Mouse (Mus musculus) A20 (cell line): Measurements from ENCODE around the gene Ankdd1b.

Experiments
- DNase-seq: peaks from one replicate; pipeline ENCODE4 v3.0.0-alpha.2; 2011; ENCODE audit warnings: low read depth, low spot score

Gene Ankdd1b

DNA sequence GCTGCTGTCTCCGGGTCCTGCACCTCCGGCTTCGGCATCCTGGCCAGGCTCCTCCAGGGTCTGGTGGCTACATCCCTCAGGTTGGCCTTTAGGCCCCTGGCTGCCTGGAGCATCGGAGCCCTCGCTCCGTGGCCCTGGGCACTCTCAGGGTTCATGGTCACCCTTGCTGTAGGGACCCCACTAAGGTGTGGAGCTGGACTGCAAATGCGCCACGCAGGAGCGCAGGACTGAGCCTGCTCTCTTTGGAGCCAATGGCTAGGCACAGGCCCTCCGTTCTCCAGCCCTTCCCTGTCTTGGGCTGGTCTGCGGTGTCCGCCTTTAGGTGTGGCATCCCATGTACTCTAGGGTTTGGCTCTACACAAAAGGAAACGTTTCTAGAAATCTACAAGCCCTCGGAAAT is at the start of gene Ankdd1b:
Ankdd1b (minus strand) TSS at position 242 of the 400 bp plus-strand sequence.
- no peak for DNase-seq

GRCm38 (mm10) chr13:96517335-96517734 is 46.3 kb upstream of the Ankdd1b start:
- no peak for DNase-seq

DNA sequence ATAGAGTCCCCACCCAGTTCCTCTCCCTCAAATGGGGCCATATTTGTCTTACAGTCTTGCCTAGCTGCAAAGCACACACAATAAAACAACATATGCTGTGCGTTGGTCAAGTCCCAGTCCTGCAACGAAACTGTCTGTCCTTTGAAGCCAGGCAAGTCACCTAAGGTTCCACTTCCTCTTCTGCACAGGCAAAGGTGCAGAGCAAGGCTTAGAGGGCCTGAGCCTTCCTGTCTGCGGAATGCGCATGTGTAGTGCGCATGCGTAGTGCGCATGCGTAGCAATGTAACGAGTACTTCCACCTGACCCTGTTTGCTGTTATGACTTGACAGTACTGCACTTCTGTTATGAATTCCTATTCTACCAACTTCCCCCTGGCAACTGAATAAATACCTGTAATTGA is 45.3 kb upstream of the Ankdd1b start:
- DNase-seq, result peak; percentile 76

DNA sequence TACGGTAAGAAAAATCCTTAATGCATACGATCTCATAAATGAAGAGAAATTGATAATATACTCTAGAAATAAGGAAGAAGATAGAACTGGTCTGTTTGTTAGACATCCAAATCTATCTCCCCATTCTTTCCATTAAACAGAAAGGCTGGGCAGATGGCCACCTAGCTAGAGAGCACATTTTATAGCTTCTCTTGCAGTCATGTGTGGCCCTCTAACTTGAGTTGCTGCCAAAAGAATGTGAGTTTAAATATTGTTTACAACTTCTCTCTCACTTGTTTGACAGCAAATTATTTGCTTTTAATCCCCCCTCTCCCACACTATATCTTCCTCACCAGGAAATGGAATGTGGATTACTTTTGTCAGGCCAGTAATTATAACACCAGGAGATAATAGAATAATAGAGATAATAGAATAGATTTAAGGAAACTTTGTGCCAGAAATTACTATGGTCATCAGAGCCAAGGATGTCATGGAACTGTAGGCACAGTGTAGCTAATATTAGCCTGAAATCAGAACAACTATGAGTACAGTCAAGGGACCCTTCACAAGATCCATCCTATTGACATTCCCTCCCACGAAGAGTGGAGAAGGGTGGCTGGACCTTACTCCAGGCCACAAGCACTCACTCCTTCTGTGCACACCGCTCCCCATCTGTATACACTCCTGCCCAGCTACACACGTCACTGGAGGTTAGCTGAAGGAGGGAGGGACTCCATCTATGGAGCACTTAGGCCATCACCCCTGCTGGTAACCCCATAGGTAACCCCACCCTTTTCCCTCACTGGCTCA is 43.4 kb upstream of the Ankdd1b start:
- no peak for DNase-seq

DNA sequence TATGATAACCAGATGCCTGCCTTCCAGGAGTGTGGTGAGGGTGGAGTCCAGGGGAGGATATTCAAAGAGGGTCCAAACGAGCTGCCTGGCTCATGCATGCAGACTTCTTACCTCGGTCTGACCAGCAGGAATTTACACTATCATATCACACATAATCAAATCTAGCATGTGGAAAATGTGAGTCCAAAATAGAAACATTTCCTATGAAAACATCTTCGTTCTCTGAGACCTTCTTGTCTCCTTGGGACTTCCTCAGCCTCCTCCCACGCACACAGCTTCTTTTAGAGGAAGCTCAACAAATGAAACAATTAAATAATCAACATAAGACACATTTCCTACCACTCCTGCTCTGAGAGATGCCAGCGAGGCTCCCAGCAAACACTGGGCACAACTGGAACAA is 40.9 kb upstream of the Ankdd1b start:
- DNase-seq, result no peak

GRCm38 (mm10) chr13:96511262-96511661 is 40.3 kb upstream of the Ankdd1b start:
- no peak for DNase-seq

DNA sequence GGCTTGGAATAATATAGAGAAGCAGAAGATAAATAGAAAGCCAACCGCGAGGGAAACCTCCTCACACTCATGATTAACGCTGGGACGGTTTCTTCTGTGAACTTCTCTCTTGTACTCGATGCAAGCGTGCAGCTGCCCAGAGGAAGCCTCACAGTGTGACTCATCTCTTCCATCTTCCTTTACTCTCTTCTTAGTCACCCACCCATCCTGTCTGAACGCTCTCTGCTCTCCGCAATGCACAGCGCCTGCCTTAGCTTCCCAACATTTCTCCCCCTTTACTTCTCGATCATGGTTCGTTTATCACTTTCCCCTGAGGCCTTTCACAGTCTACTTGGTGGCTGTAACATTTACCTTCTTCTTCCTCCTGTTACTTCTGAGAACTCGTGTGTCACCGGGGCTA is 39.6 kb upstream of the Ankdd1b start:
- DNase-seq, result peak; percentile 53

DNA sequence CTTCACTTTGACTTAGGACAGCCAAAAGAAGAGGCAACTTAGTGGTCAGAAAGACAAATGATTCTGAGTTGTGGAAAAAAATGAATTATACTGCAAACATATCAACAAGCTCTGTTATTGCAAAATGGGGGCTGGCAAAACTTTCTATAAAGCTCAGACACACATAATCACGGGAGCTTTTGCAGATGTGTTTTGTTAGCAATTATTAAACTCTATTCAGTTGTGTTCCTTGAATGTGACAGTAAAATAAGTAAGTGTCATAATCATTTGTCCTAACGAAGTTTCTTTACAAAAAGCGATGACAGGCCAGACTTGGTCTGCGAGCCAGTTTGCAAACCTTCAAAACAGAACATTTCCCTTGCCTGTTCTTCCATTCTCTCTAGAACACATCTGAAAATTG is 36.5 kb upstream of the Ankdd1b start:
- DNase-seq, result no peak

DNA sequence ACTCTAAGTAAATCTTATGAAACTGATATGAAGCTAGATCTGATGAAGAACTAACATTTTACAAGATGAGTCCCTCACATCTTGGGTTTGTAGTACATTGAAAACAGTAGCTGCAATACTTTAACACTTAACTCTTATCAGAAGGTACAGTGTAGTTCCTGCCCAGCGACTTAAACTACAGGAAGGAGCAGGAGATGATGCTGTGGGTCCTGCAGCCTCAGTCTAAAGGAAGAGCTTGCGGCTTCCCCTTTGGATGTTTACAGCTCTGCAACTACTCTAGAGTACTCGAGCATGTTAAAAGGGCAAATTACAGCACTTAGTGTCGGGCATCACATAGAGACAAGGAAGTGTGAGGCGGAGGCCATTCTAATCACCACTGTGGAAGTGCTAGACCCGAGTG is 35.3 kb upstream of the Ankdd1b start:
- DNase-seq, result no peak

GRCm38 (mm10) chr13:96505661-96506060 is 34.7 kb upstream of the Ankdd1b start:
- no peak for DNase-seq

- DNase-seq, result no peak
These were observed 28.9 kb upstream of the Ankdd1b start for GRCm38 (mm10) chr13:96499891-96500290.

DNA sequence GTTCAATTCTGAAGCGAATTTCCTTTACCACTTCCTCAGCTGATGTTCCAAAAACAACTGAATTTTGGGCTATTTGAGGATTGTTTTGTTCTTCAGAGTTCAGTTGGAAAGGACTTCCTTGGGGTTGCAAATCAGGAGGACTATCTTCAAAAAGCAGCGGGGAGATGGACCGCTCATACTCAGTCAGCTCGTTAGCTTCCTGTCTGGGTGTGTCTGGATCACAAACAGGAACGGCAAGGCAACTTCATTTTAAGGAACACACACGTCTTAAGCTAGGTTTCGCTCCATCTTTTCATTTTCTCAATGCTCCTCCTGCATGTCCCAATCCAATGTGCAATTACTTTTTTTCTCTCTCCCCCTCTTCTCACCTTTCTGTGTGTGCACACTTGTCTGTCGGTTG is 25.6 kb upstream of the Ankdd1b start:
- no peak for DNase-seq

DNA sequence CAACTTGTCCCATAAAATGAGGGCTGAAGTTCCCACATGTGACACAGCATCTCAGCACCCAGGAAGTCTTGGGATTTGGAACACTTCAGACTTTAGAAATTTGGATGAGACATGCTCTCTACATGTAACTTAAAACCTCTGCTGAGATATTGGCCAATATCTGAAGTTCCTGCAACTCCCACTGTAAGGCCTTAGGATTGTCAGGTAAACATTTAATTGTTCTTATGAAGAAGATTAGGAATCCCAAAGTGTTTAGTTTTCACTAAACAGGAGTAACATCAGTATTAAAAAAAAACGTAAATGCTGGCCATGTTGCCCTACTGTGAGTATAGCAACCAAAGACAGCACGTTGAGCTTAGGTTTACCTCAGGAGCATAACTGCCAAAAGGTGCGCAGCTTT is 19.4 kb upstream of the Ankdd1b start, which contains the start of gene Gm17622:
Gm17622 (plus strand) TSS at position 301 of the 400 bp plus-strand sequence.
- DNase-seq, result no peak

- no peak for DNase-seq
These were observed 17.0 kb upstream of the Ankdd1b start for GRCm38 (mm10) chr13:96487968-96488367.

GRCm38 (mm10) chr13:96487230-96487629 is 16.2 kb upstream of the Ankdd1b start:
- no peak for DNase-seq

DNA sequence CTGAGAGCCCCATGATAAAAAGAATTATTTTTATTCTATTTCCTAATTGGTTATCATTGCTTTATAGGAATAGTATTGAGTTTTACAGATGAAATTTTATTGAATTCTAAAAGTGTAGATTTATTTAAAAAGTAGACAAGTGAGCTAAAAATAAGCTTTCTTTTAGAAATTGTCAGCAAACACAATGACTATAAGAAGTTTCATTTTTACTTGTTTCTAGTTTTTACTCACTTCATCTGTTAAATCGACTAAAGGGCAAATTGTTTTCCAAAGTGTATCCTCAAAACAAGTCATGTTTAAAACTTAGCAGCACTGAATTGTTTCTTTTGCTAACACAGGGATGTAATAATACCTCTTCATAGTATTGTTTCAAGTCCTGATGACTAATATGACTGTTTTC is 8.0 kb upstream of the Ankdd1b start:
- peak; percentile 6 for DNase-seq

- no peak for DNase-seq
These were observed 6.2 kb upstream of the Ankdd1b start for GRCm38 (mm10) chr13:96477226-96477625.

GRCm38 (mm10) chr13:96470556-96470955 is 442 bp downstream of the Ankdd1b start:
- DNase-seq, result no peak

GRCm38 (mm10) chr13:96468678-96469077 is 2.3 kb downstream of the Ankdd1b start:
- no peak for DNase-seq

DNA sequence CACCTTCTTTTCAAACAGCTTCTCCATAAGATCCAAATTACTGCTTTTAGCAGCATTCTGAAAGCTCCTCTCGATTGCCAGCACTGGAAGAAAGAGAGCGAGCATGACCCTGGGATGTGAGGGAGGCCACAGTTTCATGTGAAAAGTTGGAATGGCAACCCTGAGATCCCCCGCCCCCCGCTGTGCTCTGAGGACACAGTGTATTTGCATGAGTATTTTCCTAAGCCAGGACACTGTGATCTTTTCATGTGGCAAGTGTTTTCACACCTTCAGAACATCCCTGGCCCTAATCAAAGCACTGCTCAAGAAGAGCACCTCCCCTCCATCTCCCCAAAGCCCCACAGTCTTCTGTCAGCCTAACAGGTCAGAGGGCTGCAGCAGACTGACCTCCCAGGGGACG is 5.7 kb downstream of the Ankdd1b start:
- no peak for DNase-seq

GRCm38 (mm10) chr13:96462644-96463043 is 8.4 kb downstream of the Ankdd1b start:
- DNase-seq, result no peak

DNA sequence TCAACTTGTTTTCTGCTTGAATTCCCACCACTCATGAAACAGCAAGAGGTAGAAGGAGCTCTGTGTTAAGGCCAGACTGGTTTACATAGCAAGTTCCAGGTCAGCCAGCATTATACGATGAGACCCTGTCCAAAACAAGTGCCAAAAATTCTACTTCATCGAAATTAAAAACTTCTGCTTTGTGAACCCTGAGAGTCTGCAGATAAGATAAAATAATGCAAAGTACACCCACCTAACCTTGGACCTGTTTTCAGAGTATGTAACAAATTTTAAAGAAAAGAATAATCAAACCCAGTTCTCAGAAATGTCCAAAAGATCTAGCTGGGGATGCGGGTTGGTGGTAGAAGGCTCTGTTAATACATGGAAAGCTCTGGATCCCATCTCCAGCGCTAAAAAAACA is 12.4 kb downstream of the Ankdd1b start:
- DNase-seq, result no peak

DNA sequence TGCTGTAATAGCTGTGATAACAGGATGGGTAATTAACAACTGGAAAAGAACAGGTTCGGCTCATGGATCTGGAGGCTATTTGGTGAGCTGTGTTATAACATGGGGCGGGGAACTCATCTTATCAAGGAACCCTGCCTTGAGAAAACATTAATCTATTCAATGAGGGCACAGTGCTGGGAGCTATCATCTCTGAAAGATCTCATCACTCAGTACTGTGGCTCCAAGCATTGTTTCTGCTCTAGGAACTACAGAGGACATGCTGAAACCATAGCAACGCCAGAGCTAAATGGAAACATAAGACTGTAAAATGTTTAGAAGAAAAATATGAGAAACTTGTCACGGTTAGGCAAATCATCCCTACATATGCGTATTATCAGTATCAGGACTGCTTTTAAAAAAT is 13.0 kb downstream of the Ankdd1b start:
- no peak for DNase-seq

- DNase-seq, result no peak
These were observed 13.4 kb downstream of the Ankdd1b start for GRCm38 (mm10) chr13:96457566-96457965.
